Mouse (Mus musculus) NIH3T3 (cell line): ENCODE results near the gene H2afy.

Source experiments
- DNase-seq: peaks from one replicate; pipeline ENCODE4 v3.0.0-alpha.2; 2012; ENCODE audit warnings: low read depth

Gene H2afy

GRCm38 (mm10) chr13:56136200-56136599 lies at the start of gene H2afy:
Gene H2afy, minus strand, starts transcription at chr13:56136361.
- DNase-seq = no peak

GRCm38 (mm10) chr13:56183687-56184086 lies 47.5 kb upstream of the H2afy start:
- no peak for DNase-seq

- DNase-seq = no peak
Observed at GRCm38 (mm10) chr13:56181424-56181823, 45.3 kb upstream of the H2afy start.

DNA sequence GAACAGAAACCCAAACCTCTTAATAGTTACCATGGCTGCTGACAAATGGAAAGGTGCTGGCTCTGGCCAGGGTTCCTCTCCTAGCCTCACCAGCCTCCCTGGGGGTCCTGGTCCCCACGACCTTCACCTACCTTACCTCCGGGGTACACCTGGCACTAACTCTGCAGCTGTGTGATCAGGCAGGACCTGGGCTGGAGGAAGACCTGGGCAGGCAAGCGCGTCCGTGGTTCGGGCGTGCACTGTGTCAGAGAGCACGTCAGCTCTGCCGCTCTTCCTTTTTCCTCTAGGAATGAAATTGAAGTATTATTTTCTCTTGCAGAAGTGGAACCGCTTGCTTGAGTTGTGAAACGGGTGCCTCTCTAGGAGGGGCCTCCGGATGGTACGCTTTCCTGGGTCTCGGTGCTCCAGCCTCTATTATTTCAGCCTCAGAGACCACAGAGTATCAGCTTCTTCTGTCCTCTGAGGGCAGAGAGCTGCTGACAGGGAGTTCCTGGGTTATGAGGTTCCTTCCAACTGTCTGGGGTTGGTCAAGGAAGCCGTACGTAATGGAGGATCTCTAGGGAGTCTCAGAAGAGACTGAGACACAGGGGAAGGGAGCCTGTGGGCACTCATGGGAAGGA lies 42.4 kb upstream of the H2afy start, which contains the start of gene Tifab:
Gene Tifab, minus strand, starts transcription at position 470 of the 620 bp plus-strand sequence.
- no peak for DNase-seq

DNA sequence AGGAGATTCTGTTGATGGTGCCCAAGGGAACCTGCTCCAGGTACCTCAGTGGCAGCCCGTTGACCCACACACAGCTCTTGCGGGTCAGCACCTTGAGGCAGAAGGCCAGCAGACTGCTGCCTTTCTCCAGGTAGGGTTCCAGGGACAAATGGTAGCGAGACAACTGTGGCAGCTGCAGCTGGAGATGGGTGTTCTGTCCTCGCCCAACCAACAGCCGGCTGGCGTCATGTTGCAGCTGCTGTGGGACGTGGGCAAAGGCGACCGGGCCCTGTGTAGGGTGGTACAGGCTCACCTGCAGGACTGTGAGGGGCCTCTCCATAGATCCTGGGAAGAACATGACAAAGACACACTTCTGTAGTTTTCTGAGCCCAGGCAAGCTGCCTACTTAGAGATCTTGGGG lies 40.1 kb upstream of the H2afy start:
- no peak for DNase-seq

DNA sequence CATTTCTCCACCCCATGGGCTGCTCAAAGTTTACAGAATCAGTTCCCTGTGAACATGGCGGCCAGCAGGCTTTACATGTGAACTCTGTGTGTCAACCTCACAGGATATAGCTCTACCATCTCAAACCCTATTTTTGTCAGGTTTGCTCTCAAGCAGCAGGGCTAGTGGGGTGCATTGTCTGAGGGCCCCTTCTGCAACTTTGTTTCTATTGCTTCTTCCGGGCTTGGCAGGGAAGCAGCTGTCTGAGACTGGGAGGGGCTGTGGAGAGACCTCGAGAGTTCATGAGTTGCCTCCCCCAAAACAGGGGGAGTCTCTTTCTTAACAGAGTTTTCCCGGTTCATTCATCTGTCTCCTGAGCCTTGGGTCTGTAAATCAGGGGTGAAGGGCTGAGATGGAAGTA lies 39.7 kb upstream of the H2afy start:
- no peak for DNase-seq

GRCm38 (mm10) chr13:56172901-56173545 lies 36.9 kb upstream of the H2afy start:
- DNase-seq = no peak

DNA sequence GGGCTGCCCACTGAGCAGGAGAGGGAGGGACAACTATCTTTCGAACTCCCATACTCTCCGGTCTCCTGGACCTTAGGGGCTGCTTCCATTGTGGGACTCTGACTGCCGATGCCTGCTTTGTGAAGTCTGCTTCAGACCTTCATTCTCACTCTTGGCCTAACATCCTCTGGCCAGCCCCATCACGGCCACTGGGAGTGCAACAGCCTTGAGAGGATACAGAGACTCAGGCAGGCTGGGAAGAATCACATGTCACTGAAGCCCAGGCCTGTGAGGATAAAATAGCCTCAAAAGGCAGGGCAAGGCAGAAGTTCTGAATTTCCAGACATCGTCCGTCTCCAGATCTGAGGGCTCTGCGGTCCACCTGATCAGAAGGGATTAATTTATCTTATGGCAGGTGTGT lies 35.9 kb upstream of the H2afy start:
- DNase-seq = no peak

- DNase-seq = no peak
Observed at GRCm38 (mm10) chr13:56168403-56168781, 32.2 kb upstream of the H2afy start.

DNA sequence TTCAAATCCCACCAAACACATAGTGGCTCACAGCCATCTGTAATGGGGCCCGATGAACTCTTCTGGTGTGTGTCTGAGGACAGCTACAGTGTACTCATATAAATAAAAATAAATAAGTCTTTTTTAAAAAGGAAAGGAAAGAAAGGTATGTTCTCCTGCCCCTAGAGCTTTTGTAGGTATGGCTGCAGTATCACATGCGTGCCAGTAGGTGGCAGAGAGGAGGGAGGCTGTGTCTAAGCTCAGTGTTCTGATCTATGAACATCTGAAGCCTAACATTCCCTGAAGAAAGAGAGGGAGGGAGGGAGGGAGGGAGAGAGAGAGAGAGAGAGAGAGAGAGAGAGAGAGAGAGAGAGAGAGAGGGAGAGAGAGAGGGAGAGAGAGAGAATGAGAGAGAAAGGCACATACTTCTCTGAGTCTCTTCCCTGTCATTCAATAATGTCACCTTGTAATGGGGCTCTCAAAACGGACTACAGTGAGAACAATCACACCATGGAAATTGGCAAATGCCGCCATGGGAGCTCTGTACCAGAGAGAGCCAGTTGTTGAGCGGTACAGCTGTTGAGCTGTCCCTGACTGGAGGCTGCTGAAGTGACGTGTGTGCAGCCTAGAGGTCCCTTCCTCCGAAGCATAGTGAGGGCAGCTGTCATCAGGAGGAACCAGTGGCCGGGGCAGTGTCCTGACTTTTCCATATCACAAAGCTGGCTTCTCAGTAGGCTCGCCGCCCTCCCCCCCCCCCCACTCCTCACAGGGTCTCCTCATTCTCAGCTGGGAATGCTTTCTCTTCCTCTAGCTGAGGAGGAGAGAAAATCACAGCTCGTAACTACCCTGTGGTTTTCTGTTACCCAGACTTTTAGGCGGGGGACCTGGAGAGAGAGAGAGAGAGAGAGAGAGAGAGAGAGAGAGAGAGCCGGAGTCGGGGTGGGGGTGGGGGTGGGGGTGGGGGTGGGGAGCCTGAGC lies 31.6 kb upstream of the H2afy start:
- DNase-seq = peak; percentile 36

- no peak for DNase-seq
Observed at GRCm38 (mm10) chr13:56165561-56165960, 29.4 kb upstream of the H2afy start.

- DNase-seq = no peak
Observed at GRCm38 (mm10) chr13:56164372-56164771, 28.2 kb upstream of the H2afy start.

DNA sequence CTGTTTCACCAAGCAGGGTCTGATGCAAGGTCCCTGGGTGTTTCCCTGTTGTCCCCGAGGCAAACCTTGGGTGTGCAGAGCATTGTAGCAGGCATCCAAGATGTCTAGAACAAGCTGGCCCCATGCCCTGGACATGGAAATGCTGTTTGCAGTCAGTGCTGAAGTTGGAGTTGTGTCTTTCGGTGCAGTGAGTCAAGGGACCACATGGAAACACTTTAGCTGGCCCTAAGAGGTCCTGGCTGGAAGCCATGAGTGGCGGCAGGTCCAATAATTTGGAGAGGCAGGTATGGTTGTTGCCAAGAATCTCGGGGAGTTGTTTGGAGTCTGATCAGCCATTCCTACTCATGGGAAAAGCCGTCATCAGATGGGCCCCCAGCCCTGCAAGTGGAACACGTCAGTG lies 27.6 kb upstream of the H2afy start:
- peak; percentile 89 for DNase-seq

- DNase-seq = no peak
Observed at GRCm38 (mm10) chr13:56162859-56163258, 26.7 kb upstream of the H2afy start.

- DNase-seq = no peak
Observed at GRCm38 (mm10) chr13:56159614-56160363, 23.6 kb upstream of the H2afy start.

- no peak for DNase-seq
Observed at GRCm38 (mm10) chr13:56159016-56159601, 22.9 kb upstream of the H2afy start.

GRCm38 (mm10) chr13:56155671-56156070 lies 19.5 kb upstream of the H2afy start:
- DNase-seq = no peak

GRCm38 (mm10) chr13:56155048-56155447 lies 18.9 kb upstream of the H2afy start:
- peak; percentile 24 for DNase-seq

DNA sequence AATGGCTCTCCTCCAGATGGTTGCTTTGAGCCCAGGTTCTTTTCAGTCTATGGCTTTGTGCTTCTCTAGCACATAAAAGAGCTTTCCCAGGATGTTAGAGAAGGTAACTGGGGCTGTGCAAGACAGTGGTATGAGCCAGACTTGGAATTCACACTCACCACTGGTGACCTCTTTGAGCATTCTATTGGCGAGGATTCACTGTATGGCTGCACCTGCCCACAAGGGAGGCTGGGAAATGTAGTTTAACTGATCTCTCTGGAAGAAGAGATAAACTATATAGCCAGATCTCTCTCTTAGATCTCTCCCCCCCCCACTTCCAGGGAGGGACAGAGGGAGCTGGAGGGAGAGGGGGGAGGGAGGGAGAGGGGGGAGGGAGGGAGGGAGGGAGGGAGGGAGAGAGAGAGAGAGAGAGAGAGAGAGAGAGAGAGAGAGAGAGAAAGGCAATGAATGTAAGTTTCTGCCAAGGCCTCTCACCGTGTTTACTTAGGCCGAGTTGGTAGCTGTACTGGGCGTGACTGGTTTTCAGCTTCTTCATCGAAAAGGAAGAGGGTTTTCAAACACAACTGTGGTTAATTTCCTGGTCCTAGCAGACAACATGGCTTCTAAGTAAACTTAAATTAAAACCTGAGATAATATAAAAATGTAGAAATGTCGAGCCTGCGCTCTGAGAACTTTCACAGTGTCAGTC lies 16.8 kb upstream of the H2afy start:
- no peak for DNase-seq

GRCm38 (mm10) chr13:56151404-56152226 lies 15.5 kb upstream of the H2afy start:
- peak; percentile 60 for DNase-seq
